Mouse (Mus musculus): ENCODE measurements around the gene Rsl24d1.
"Not testable (repeated sequence)": the region's sequence is repeated elsewhere in the genome, so short reads cannot be mapped to it uniquely, and the experiment has no call there.

Gene Rsl24d1

GRCm38 (mm10) chr9:73101536-73101935, 11.7 kb upstream of the Rsl24d1 start, which contains the start of gene Khdc3:
Gene Khdc3, plus strand, starts transcription at chr9:73101836.
- no peak for DNase-seq (ENCODE audit: low read depth in 1 of 2, low spot score in 2 of 2)

- DNase-seq (ENCODE audit: low read depth in 1 of 2, low spot score in 2 of 2): no peak
Observed at GRCm38 (mm10) chr9:73102181-73102580, 11.0 kb upstream of the Rsl24d1 start, which contains the start of gene Gm20509. Gene Gm20509, plus strand, starts transcription at chr9:73102470.

GRCm38 (mm10) chr9:73103159-73103879, 9.9 kb upstream of the Rsl24d1 start:
- DNase-seq (ENCODE audit: low read depth in 1 of 2, low spot score in 2 of 2): no peak

GRCm38 (mm10) chr9:73103880-73104198, 9.4 kb upstream of the Rsl24d1 start:
- DNase-seq (ENCODE audit: low read depth in 1 of 2, low spot score in 2 of 2): no peak

GRCm38 (mm10) chr9:73105141-73105540, 8.1 kb upstream of the Rsl24d1 start:
- DNase-seq (ENCODE audit: low read depth in 1 of 2, low spot score in 2 of 2): no peak

GRCm38 (mm10) chr9:73105771-73106170, 7.5 kb upstream of the Rsl24d1 start:
- DNase-seq (ENCODE audit: low read depth in 1 of 2, low spot score in 2 of 2): no peak

GRCm38 (mm10) chr9:73116704-73117103, 3.5 kb downstream of the Rsl24d1 start:
- not testable (repeated sequence) for DNase-seq (ENCODE audit: low read depth in 1 of 2, low spot score in 2 of 2)

GRCm38 (mm10) chr9:73118012-73118411, 4.8 kb downstream of the Rsl24d1 start:
- no peak for DNase-seq (ENCODE audit: low read depth in 1 of 2, low spot score in 2 of 2)

GRCm38 (mm10) chr9:73121735-73122134, 8.5 kb downstream of the Rsl24d1 start:
- no peak for DNase-seq (ENCODE audit: low read depth in 1 of 2, low spot score in 2 of 2)

GRCm38 (mm10) chr9:73125043-73125570, 11.9 kb downstream of the Rsl24d1 start:
- DNase-seq (ENCODE audit: low read depth in 1 of 2, low spot score in 2 of 2): peak; percentile 29 to 32

GRCm38 (mm10) chr9:73127457-73127856, 14.2 kb downstream of the Rsl24d1 start:
- no peak for DNase-seq (ENCODE audit: low read depth in 1 of 2, low spot score in 2 of 2)

GRCm38 (mm10) chr9:73129875-73130274, 16.6 kb downstream of the Rsl24d1 start:
- DNase-seq (ENCODE audit: low read depth in 1 of 2, low spot score in 2 of 2): no peak

- no peak for DNase-seq (ENCODE audit: low read depth in 1 of 2, low spot score in 2 of 2)
Observed at GRCm38 (mm10) chr9:73130529-73130928, 17.3 kb downstream of the Rsl24d1 start.

GRCm38 (mm10) chr9:73137341-73137886, 24.2 kb downstream of the Rsl24d1 start:
- no peak for DNase-seq (ENCODE audit: low read depth in 1 of 2, low spot score in 2 of 2)

- no peak for DNase-seq (ENCODE audit: low read depth in 1 of 2, low spot score in 2 of 2)
Observed at GRCm38 (mm10) chr9:73154347-73154746, 41.1 kb downstream of the Rsl24d1 start.

GRCm38 (mm10) chr9:73157968-73158367, 44.7 kb downstream of the Rsl24d1 start:
- DNase-seq (ENCODE audit: low read depth in 1 of 2, low spot score in 2 of 2): peak; percentile 3 to 59

- DNase-seq (ENCODE audit: low read depth in 1 of 2, low spot score in 2 of 2): no peak
Observed at GRCm38 (mm10) chr9:73159265-73159664, 46.0 kb downstream of the Rsl24d1 start.

GRCm38 (mm10) chr9:73162571-73163333, 49.5 kb downstream of the Rsl24d1 start:
- DNase-seq (ENCODE audit: low read depth in 1 of 2, low spot score in 2 of 2): peak; percentile 8 to 26

- no peak for DNase-seq (ENCODE audit: low read depth in 1 of 2, low spot score in 2 of 2)
Observed at GRCm38 (mm10) chr9:73165631-73166030, 52.4 kb downstream of the Rsl24d1 start.

Measured in monocyte, adult 2 months (primary cell).